Mouse (Mus musculus) macrophage (primary cell): ENCODE results near the gene Slc7a6. TPM values are rescaled to one million over a fixed set of nuclear protein-coding genes. Genes with fewer than 3 reads are reported as not detected.
A peak's percentile ranks its signal among the peaks of the same experiment; 100 is the strongest.

Experiments
- H3K27ac ChIP-seq: fragments of 350-480 bp; formaldehyde crosslinking; 2 replicates; pipeline ENCODE4 v1.9.0; 2021
- H3K36me3 ChIP-seq: fragments of 350-480 bp; formaldehyde crosslinking; 2 replicates; pipeline ENCODE4 v1.9.0; 2021; ENCODE audit errors: inconsistent target
- H3K4me3 ChIP-seq: fragments of 350-480 bp; formaldehyde crosslinking; 2 replicates; pipeline ENCODE4 v1.9.0; 2021; ENCODE audit errors: inconsistent target
- H3K79me2 ChIP-seq: fragments of 350-480 bp; formaldehyde crosslinking; 2 replicates; pipeline ENCODE4 v1.9.0; 2021; ENCODE audit errors: inconsistent target
- WGBS: methylation state at CpG from one replicate; pipeline ENCODE4 v1.1.7; 2026; ENCODE audit warnings: inconsistent platforms; ENCODE audit not compliant: missing documents; 5-methylcytosine and 5-hydroxymethylcytosine counted together
- polyA plus RNA-seq: library from polyadenylated mRNA; stranded (reverse); fragments of 250-400 nt; gene quantifications from 3 replicates; pipeline ENCODE4 v1.2.4, GENCODE M21; 2018; ENCODE audit warnings: inconsistent platforms

Slc7a6 gene
- polyA plus RNA-seq, 1 experiment from 2014 or later, result 4.9 TPM

DNA sequence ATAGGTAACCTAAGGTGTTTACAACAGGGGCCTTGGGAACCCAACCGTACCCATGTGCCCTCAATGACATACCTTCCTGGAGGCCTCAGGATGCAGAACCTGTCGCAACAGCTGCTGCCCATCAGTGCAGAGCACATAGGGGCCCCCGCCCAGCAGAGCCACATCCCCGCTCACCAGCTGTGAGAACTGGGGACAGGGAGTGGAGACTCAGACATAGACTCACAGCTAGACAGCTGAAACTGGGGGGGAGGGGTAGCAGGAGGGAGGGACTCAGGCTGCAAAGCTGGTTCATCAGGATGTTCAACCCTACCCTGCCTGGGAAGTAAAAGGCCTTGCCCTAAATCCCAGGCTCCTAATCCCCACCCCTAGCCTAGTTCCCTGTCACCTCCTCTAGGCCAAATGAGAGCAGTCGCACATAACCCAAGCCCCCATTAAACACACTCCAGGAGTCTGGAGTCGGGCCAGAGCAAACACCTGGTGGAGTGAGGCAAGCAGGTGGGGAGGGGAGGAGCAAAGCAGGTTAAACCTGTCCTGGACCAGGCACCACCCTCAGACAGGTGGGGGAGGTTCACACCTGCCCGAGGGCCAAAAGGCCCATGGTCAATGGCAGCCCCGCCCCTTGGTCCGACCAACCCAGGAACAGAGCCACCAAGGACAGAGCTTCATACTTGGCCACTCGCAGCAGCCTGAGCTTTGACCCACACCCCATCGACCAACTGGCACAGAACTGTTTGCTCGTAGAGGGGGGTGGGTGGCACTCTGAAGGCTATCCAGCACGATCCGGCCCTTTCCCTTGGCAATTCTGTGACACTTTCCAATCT is 33.7 kb upstream of the Slc7a6 start:
- H3K79me2 ChIP-seq, result no peaks in the 10 kb centered on the region
- no peak overlapping the region for H3K27ac ChIP-seq
- no peak overlapping the region for H3K4me3 ChIP-seq
- peaks cover 2% of the 10 kb centered on the region; the same call in 1 of the 2 replicates for H3K36me3 ChIP-seq
- WGBS, result 69% methylated on average over 13 of the region's 14 CpGs

DNA sequence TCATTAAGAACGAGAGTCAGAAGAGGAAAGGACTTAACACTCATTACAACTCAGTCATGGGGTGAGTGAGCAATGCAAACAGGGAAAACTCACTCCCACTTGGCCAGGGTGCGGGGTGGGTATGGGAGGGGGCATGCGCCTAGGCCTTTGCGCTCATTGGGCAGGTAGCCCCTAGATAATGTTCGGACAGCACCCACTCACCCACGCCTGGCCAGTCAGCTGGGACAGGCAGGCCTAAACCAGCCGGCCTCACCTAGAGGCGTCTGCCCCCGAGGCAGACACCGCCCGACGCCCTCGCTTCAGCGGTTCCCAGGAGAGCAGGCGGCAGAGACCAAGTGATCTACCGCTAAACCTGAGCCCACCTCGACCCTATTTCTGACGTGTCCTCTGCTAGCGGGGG is 33.0 kb upstream of the Slc7a6 start:
- no peaks in the 10 kb centered on the region for H3K79me2 ChIP-seq
- no peaks in the 10 kb centered on the region for H3K36me3 ChIP-seq
- no peak overlapping the region for H3K27ac ChIP-seq
- H3K4me3 ChIP-seq, result no peak overlapping the region
- 22% methylated on average over 16 of the region's 19 CpGs for WGBS

DNA sequence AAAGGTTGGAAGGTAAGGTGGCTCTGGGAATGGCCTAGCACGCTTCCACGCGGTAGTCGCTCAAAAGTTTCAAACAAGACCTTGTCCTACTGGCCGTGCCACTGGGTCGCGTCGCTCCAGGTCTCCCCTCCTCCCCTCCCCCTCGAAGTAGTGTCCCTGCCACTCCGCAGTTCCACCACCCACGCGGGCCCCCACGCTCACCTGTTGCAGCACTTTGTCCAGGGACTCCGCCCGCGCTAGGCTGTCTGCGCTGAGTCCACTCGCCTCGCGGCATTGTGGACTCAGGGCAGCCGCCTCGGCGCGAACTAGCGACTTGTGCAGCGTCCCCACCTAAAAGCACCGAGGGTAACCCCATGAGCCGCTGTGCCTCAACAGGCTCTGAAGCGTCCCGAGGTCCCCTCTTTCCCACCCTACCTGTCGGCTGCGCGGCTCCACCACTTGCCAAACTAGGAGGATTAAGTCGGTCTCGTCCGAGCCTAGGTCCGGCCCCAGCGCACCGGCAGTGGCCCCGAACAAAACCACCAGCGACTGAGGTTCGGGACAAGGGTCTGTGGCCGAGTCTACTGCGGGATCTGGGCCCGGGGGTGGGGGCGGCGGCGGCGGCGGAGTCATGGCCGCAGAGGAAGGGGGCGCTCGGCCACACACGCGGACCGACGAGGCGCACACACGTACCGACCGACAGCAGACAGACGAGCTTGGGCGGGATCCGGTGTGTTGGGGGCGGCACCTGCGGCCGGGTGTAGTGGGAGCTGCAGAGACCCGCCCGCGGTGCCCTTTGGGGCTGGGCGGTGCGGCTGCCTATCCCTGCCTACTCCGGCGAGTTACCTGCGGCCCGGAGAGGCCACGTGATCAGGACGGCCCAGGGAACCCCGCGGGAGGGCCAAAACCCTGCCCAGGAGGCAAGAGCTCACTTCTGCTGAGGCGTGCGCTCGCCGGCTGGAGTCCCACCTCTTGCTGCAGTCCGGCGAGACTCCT is 32.2 kb upstream of the Slc7a6 start, which contains the start of gene Esrp2:
Gene Esrp2 (minus strand): TSS at position 819 of the 975 bp plus-strand sequence.
- Histone ChIP-seq H3K27ac (no peak within 1 kb of the TSS), H3K79me2 (no peaks in the 10 kb centered on the region), H3K4me3 (peak within 1 kb of the TSS; percentile 59), H3K36me3 (no peaks in the 10 kb centered on the region)
- WGBS, result 3% methylated on average over 66 of the region's 86 CpGs

DNA sequence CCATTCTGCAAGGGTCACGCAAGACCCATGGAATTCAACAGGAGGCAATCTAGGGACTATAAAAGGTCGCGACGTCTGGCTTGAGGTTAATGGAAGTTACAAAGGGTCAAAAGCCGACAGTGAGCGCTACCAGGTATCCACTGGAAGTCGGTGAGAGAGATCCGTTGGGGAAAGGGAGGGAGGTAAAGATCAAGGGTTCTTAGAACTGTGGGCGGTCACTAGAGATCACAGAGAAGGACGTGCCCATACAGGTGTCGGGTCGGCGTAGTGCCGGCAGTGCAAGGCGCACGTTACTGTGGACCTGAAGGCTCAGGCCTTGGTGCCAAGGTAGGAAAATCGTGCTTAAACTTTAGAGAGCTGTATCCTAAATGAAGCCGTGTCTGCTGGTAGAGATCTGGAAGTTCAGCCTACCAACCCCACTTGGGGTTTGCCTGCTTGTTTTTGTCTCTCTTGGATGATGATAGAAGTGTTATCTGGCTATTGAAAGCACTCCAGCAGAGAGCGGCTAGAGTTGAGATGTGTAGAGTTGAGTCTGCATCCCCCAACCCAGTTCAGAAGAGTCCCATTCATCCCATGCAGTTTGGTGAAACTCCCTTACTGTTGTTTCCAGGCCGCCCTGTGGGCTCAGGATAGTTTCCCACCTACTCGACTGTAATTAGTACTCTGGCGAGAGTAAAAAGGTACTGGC is 31.3 kb upstream of the Slc7a6 start:
- 17% methylated on average over 22 of the region's 22 CpGs for WGBS
- peak overlapping the region; percentile 59 for H3K4me3 ChIP-seq
- H3K27ac ChIP-seq, result no peak overlapping the region
- H3K36me3 ChIP-seq, result no peaks in the 10 kb centered on the region
- H3K79me2 ChIP-seq, result no peaks in the 10 kb centered on the region

DNA sequence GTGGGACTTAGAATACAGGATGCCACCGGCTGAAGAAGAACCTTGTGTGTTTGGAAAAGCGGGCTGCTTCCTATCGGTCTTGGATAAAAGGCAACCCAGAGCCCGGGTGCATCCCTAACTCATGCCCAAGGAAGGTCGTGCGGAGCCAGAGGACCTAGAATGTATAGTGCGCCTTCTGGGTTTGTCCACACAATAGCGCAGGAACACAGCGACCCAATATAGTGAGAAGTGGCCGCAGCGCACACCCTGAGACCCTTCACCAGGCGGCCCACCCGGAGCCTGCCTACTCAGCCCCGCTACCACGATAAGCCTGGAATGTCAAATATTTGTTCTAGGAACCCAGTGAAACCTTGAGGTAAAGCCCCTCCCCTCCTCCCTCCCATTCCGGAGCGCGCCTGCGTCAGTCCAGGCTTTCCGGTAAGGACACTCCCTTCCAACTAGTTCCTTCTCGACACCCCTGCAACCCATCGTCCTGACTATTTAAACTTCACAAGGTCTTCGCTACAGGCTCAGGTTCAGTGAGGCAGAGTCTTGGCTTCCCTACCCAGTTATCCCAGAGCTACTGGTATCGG is 30.7 kb upstream of the Slc7a6 start:
- peak overlapping the region; percentile 59 for H3K4me3 ChIP-seq
- 2% methylated on average over 24 of the region's 24 CpGs for WGBS
- peak overlapping the region; percentile 22; the same call in 1 of the 2 replicates for H3K27ac ChIP-seq
- no peaks in the 10 kb centered on the region for H3K36me3 ChIP-seq
- H3K79me2 ChIP-seq, result no peaks in the 10 kb centered on the region

DNA sequence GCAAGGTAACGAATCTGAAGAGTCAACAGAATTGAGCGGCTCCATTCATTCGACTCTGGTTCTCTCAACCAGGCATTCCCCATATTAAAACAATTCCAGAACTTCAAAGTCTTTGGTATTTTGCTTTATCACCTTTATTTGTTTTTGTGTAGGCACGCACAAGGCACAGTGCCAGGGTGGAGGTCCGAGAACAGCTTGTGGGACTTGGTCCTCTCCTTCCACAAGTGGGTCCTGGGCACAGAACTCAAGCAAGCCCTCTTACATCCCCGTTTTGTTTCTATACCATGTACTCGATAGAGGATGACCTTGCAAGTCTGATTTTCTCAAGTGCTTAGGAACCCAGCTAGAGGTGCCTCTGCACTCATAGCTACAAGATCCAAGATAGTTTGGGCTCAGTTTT is 30.0 kb upstream of the Slc7a6 start:
- WGBS, result 55% methylated on average over 7 of the region's 7 CpGs
- Histone ChIP-seq H3K4me3 (peak overlapping the region; percentile 59), H3K79me2 (no peaks in the 10 kb centered on the region), H3K27ac (peak overlapping the region; percentile 22; the same call in 1 of the 2 replicates), H3K36me3 (no peaks in the 10 kb centered on the region)

DNA sequence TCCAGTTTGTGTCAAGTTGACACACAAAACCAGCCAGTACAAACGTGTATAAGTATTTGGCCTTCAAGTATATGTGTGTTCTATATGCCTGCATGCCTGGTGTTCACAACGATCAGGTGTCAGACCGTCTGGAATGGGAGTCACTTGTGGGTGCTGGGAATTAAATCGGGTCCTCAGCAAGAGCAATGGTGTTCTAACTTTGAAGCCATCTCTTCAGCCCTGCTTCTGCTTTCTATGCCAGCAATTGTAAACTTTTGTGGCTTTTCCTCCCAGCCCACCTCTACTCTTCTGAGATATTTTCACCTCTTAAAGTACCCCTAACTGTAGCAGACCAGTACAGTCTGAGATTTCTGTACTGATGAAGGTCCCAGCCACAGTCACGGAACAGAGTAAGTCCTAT is 28.5 kb upstream of the Slc7a6 start:
- 84% methylated on average over 5 of the region's 5 CpGs for WGBS
- Histone ChIP-seq H3K27ac (no peak overlapping the region), H3K79me2 (no peaks in the 10 kb centered on the region), H3K36me3 (no peaks in the 10 kb centered on the region), H3K4me3 (no peak overlapping the region)

DNA sequence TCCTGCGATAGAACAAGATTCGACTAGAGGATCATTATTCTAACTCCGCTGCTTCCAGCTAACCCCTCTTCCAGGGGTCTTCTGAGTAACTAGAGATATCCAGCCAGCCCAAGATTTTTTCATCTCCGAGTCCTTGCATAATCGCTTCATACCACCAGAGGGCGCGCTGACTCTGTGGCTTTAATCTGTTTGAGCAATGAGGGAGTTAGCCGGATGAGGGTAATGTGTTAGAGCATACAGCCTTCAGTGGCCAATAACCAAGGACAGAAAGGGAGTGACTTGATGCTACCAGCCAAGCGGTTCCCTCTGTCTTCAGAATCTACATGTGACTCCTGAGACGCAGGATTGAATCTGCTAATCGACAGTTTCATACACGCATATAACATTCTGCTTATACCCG is 27.9 kb upstream of the Slc7a6 start:
- H3K4me3 ChIP-seq, result no peak overlapping the region
- H3K79me2 ChIP-seq, result no peaks in the 10 kb centered on the region
- 15% methylated on average over 11 of the region's 13 CpGs for WGBS
- H3K36me3 ChIP-seq, result no peaks in the 10 kb centered on the region
- no peak overlapping the region for H3K27ac ChIP-seq

DNA sequence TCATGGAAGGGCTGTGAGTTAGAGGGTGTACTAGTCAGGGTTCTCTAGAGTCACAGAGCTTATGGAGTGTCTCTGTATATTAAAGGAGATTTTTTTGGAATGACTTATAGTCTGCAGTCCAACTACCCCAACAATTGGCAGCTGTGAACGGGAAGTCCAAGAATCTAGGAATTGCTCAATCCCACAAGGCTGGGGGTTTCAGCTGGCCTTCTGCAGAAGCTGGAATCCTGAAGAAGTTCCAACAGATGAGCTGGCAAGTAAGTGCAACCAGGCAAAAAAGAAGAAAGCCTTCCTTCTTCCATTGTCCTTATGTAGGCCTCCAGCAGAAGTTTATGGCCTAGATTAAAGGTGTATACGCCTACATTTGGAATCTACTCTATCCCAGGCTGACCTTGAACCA is 23.3 kb upstream of the Slc7a6 start:
- peaks cover 2% of the 10 kb centered on the region for H3K79me2 ChIP-seq
- 73% methylated on average over 2 of the region's 2 CpGs for WGBS
- H3K4me3 ChIP-seq, result no peak overlapping the region
- H3K27ac ChIP-seq, result 0 out of 2 replicates have a peak overlapping the region, but pooled peaks have one; percentile 4
- no peaks in the 10 kb centered on the region for H3K36me3 ChIP-seq

DNA sequence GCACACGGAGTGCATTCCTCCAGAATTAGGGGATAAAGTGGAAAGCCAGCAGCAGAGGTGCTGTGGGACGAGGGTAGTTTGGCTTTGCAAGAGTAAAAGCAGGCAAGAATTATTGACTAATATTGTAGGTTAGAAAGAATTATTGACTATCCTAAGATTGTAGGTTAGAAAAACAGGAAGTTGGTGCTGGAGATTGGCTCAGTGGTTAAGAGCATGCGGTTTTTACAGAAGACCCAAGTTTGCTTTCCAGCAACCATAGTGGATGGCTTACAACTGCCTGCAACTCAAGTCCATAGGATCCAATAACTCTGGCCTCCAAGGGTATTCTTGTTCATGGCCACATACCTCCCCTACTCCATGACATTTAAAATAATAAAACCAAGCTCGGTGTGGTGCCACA is 22.6 kb upstream of the Slc7a6 start:
- WGBS, result 68% methylated on average over 4 of the region's 4 CpGs
- Histone ChIP-seq H3K36me3 (no peaks in the 10 kb centered on the region), H3K27ac (0 out of 2 replicates have a peak overlapping the region, but pooled peaks have one; percentile 4), H3K4me3 (no peak overlapping the region), H3K79me2 (peaks cover 9% of the 10 kb centered on the region)

DNA sequence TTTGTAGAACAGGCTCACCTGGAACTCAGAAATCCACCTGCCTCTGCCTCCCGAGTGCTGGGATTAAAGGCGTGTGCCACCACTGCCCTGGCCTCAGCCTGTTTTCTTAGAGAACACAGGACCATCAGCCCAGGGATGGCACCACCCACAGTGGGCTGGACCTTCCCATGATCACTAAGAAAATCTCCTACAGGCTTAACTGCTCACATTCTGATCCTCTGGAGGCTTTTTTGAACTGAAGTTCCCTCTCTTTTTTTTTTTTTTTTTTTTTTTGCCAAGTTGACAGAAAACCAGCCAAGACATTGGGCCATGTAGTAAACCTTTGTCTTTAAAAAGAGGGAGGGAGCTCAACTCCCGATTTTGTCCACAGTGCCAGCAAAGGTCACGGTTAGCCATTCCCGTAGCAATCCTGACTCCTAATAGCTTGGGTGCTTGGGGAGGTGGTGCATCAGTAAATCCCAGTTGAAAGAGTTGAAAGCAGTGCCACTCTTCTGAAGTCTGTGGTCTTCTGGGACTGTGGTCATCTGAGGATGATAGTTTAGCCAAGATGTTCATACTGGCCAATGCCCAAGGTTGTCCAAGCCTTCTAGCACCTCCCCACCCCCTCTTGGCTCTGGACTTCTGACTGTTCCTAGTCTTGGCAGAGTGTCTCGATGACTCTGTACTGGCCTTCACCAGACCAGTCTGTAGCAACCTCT is 20.6 kb upstream of the Slc7a6 start:
- peak overlapping the region; percentile 95 for H3K27ac ChIP-seq
- H3K36me3 ChIP-seq, result no peaks in the 10 kb centered on the region
- H3K79me2 ChIP-seq, result peaks cover 29% of the 10 kb centered on the region
- H3K4me3 ChIP-seq, result no peak overlapping the region
- WGBS, result 91% methylated on average over 4 of the region's 6 CpGs

DNA sequence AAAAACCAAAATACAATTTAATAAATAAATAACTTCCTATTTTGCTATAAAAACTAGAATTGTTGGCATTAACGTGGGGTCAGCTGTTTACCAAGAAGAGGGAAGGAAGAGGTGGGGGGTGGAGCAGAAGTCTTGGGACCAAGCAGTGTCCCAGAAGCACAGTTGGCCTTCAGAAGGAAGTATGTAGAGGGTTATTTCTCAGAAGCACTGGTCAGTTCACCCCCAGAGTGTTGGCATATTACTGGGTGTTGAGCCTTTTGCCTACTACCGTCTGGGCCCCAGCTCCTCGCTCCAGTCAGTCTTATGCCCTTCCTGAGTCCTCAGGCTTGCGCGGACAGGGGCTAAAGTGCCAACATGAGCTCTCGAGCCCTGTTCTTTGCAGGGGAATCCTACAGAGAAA is 19.6 kb upstream of the Slc7a6 start:
- H3K4me3 ChIP-seq, result no peak overlapping the region
- H3K36me3 ChIP-seq, result no peaks in the 10 kb centered on the region; the same call in 1 of the 2 replicates
- WGBS, result 57% methylated on average over 6 of the region's 6 CpGs
- peak overlapping the region; percentile 95 for H3K27ac ChIP-seq
- peaks cover 39% of the 10 kb centered on the region for H3K79me2 ChIP-seq

DNA sequence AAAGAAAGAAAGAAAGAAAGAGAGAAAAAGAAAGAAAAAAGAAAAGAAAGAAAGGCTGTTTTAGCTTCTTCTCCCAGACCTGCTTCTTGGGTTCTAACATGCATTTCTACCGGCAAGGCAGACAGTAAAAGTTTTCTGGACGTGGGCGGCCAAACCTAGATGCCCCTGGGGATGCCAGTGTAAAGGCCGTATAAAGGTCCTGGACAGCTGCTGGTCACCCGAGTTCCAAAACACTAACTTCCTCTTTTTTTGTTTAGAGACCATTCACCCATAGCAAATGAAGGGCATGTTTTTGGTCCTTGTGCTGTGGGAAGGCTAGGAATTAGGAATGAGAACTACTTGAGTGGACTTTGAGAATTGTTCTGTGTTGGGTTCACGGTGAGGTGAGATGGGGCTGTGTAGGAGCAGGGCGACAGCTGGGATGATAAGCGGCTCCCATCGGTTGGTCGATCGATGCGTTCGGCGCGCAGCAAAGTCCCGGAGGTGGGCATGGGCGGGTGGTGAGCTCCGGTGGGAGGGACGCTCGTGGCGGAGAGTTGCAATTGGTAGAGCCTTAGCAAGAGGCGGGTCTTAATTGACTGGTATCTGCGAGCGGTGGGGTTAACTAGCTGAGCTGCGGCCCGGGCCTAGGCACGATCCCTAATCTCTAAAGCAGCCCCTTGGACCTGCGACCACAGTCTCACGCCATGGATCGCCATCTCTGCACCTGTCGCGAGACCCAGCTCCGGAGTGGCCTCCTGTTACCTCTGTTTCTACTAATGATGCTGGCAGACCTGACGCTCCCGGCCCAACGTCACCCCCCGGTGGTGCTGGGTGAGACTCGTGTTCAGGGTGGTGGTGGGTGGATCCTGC is 18.6 kb upstream of the Slc7a6 start, which contains the start of gene Pla2g15:
Gene Pla2g15 (plus strand): TSS at position 599 of the 852 bp plus-strand sequence.
- WGBS, result under 1% methylated on average over 38 of the region's 38 CpGs
- Histone ChIP-seq H3K27ac (peak within 1 kb of the TSS; percentile 95), H3K4me3 (peak within 1 kb of the TSS; percentile 91), H3K36me3 (peaks cover 6% of the 10 kb centered on the region; the same call in 1 of the 2 replicates), H3K79me2 (peaks cover 49% of the 10 kb centered on the region)
